Mouse (Mus musculus) Muller cell, postnatal 12 days (primary cell): Measurements from ENCODE around the gene Itgb8.

Source experiments
- DNase-seq: peaks from one replicate; pipeline ENCODE4 v3.0.0-alpha.2; 2015; ENCODE audit errors: inconsistent ontology term

Itgb8 gene

GRCm38 (mm10) chr12:119146031-119146430 is 92.6 kb downstream of the Itgb8 start:
- DNase-seq, result no peak

DNA sequence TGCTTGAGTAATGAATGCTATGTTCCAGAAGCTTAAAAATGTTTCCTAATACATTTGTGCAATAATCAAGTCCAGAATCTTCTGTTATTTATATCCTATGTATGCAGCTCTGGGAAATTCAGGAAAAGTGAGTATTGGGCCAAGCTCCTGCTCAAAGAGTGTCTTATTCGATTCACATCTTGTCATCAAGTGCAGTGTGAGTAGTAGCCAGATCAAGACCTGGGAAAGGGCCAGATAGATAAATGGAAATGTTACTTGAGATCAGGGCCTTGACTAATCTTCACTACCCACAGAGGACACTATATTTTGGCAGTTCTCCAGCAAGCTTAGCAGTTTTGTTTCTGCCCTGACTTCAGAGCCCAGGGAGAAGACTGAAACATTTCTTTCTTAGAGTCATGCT is 100.7 kb downstream of the Itgb8 start:
- no peak for DNase-seq

DNA sequence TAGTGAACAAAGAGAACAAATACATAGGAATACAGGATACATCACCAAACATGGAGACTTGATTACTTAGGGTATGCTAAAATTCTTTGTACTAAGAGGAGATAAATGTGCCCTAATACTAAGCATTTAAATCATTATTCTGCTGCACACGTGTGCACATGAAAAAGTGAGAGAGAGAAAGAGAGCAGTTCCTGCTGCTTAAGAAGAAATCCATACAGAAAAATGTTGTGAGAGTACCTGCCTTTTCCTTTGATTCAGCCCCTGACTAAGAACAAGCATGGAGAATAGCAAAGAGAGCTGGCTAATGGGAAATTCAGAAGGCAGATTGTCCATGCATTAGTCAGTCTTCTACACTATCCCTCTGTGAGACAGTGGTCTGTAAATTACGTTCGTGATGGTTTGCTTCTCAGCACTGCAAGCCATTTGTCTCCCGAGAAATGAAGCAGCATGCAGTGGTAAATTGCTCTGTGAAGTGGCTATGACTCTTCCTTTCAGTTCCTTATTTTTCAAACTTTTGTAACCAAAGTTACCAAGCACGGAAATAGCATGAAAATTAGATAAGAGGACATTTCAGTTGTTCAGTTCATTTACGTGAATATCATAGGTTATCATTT is 125.0 kb downstream of the Itgb8 start:
- DNase-seq, result no peak

- no peak for DNase-seq
These were observed 128.5 kb downstream of the Itgb8 start for GRCm38 (mm10) chr12:119110091-119110490.
